Mouse (Mus musculus): ENCODE measurements at regions not wholly inside any gene's neighbourhood (a gene's known extent, or its start where the extent isn't known, plus 50 kb on each side); places are given as distances from the start of the nearest gene placed in this dataset.
A peak's percentile ranks its signal among the peaks of the same experiment; 100 is the strongest.

GRCm38 (mm10) chr17:80891656-80892055, 52.8 kb upstream of the Tmem178 start:
- 78% methylated on average over 5 of the region's 5 CpGs for WGBS
- no peaks in the 10 kb centered on the region for H3K9me3 ChIP-seq (ENCODE audit: control insufficient read depth, low read length)
- ATAC-seq (ENCODE audit: low read depth), result no peak

GRCm38 (mm10) chr17:80889095-80889494, 55.3 kb upstream of the Tmem178 start:
- Histone ChIP-seq H3K27me3 (ENCODE audit: control insufficient read depth, insufficient read depth, low read length) (no peaks in the 10 kb centered on the region), H3K9ac (replicated peaks; ENCODE audit: low read depth, low read length) (no peak overlapping the region), H3K4me1 (ENCODE audit: control insufficient read depth, insufficient read depth, low read length) (peaks cover 3% of the 10 kb centered on the region; the same call in 1 of the 2 replicates), H3K4me3 (ENCODE audit: low read depth, low read length) (no peak overlapping the region), H3K9me3 (ENCODE audit: control insufficient read depth, low read length) (no peaks in the 10 kb centered on the region), H3K36me3 (ENCODE audit: control insufficient read depth, insufficient read depth, low read length) (no peaks in the 10 kb centered on the region), H3K4me2 (ENCODE audit: low read depth, low read length) (no peak overlapping the region), H3K27ac (ENCODE audit: low read depth, low read length) (no peak overlapping the region)
- no peak for ATAC-seq (ENCODE audit: low read depth)
- WGBS, result 98% methylated on average over 4 of the region's 4 CpGs

More at GRCm38 (mm10) chr17:80891656-80892055, 52.8 kb upstream of the Tmem178 start:
- H3K27ac ChIP-seq (ENCODE audit: low read depth, low read length), result no peak overlapping the region
- H3K4me2 ChIP-seq (ENCODE audit: low read depth, low read length), result no peak overlapping the region
- H3K36me3 ChIP-seq (ENCODE audit: control insufficient read depth, insufficient read depth, low read length), result no peaks in the 10 kb centered on the region
- H3K9ac ChIP-seq (replicated peaks; ENCODE audit: low read depth, low read length), result no peak overlapping the region
- no peaks in the 10 kb centered on the region for H3K4me1 ChIP-seq (ENCODE audit: control insufficient read depth, insufficient read depth, low read length)
- H3K27me3 ChIP-seq (ENCODE audit: control insufficient read depth, insufficient read depth, low read length), result no peaks in the 10 kb centered on the region
- no peak overlapping the region for H3K4me3 ChIP-seq (ENCODE audit: low read depth, low read length)

DNA sequence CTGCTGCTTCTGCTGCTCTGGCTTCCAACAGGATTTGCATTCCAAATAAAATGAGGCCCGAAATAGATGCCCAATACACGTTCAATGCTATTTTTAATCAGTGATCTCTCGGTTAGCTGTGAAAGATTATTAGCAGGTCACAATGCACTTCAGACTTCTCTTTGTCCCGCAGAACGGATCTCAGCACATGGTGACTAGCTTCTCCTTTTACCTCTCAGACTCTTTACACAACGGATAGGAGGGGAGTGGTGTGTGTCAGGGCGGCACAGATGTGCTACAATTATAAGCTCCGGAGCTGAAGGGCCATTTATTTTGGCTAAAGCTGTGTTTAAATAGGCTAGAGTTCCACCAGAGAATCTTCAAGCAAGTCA, 56.7 kb upstream of the Tmem178 start:
- Histone ChIP-seq H3K27me3 (ENCODE audit: control insufficient read depth, insufficient read depth, low read length) (no peaks in the 10 kb centered on the region), H3K9ac (replicated peaks; ENCODE audit: low read depth, low read length) (no peak overlapping the region), H3K27ac (ENCODE audit: low read depth, low read length) (peak overlapping the region; percentile 74; the same call in 1 of the 2 replicates), H3K9me3 (ENCODE audit: control insufficient read depth, low read length) (no peaks in the 10 kb centered on the region), H3K4me3 (ENCODE audit: low read depth, low read length) (no peak overlapping the region), H3K36me3 (ENCODE audit: control insufficient read depth, insufficient read depth, low read length) (no peaks in the 10 kb centered on the region), H3K4me1 (ENCODE audit: control insufficient read depth, insufficient read depth, low read length) (peaks cover 3% of the 10 kb centered on the region; the same call in 1 of the 2 replicates), H3K4me2 (ENCODE audit: low read depth, low read length) (no peak overlapping the region)
- ATAC-seq (ENCODE audit: low read depth), result peak; percentile 52; the same call in 1 of the 2 replicates
- WGBS, result 10% methylated on average over 8 of the region's 8 CpGs

- Histone ChIP-seq H3K4me2 (ENCODE audit: low read depth, low read length) (no peak overlapping the region), H3K4me1 (ENCODE audit: control insufficient read depth, insufficient read depth, low read length) (peaks cover 3% of the 10 kb centered on the region; the same call in 1 of the 2 replicates), H3K27me3 (ENCODE audit: control insufficient read depth, insufficient read depth, low read length) (no peaks in the 10 kb centered on the region), H3K9me3 (ENCODE audit: control insufficient read depth, low read length) (no peaks in the 10 kb centered on the region), H3K27ac (ENCODE audit: low read depth, low read length) (peak overlapping the region; percentile 74; the same call in 1 of the 2 replicates), H3K36me3 (ENCODE audit: control insufficient read depth, insufficient read depth, low read length) (no peaks in the 10 kb centered on the region), H3K4me3 (ENCODE audit: low read depth, low read length) (no peak overlapping the region), H3K9ac (replicated peaks; ENCODE audit: low read depth, low read length) (no peak overlapping the region)
- ATAC-seq (ENCODE audit: low read depth), result peak; percentile 75
- 7% methylated on average over 18 of the region's 18 CpGs for WGBS
These were observed 57.2 kb upstream of the Tmem178 start for GRCm38 (mm10) chr17:80887021-80887748.

GRCm38 (mm10) chr17:80886211-80886701, 58.2 kb upstream of the Tmem178 start:
- 68% methylated on average over 3 of the region's 3 CpGs for WGBS

DNA sequence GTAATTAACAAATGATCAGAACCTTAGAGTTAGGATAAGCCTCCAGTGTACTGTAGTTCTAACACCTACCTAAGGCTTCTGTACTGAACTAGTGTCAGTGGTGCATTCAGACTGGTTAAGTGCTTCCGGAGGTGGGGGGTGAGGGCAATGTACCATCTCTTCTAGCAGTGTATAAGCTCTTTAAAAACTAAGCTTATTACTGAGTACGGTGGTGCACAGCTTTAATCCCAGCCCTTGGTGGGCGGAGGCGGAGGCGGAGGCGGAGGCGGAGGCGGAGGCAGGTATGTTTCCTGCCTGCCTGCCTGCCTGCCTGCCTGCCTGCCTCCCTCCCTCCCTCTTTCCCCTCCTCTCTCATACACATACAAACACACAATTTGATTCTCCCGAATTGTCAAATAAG, 58.7 kb upstream of the Tmem178 start:
- no peaks in the 10 kb centered on the region for H3K27me3 ChIP-seq (ENCODE audit: control insufficient read depth, insufficient read depth, low read length)
- 88% methylated on average over 9 of the region's 9 CpGs for WGBS
- H3K27ac ChIP-seq (ENCODE audit: low read depth, low read length), result no peak overlapping the region
- H3K36me3 ChIP-seq (ENCODE audit: control insufficient read depth, insufficient read depth, low read length), result no peaks in the 10 kb centered on the region
- no peak overlapping the region for H3K4me3 ChIP-seq (ENCODE audit: low read depth, low read length)
- H3K4me1 ChIP-seq (ENCODE audit: control insufficient read depth, insufficient read depth, low read length), result peaks cover 3% of the 10 kb centered on the region; the same call in 1 of the 2 replicates
- no peak overlapping the region for H3K4me2 ChIP-seq (ENCODE audit: low read depth, low read length)
- H3K9ac ChIP-seq (replicated peaks; ENCODE audit: low read depth, low read length), result no peak overlapping the region
- no peak for ATAC-seq (ENCODE audit: low read depth)
- H3K9me3 ChIP-seq (ENCODE audit: control insufficient read depth, low read length), result no peaks in the 10 kb centered on the region

More at GRCm38 (mm10) chr17:80886211-80886701, 58.2 kb upstream of the Tmem178 start:
- Histone ChIP-seq H3K4me1 (ENCODE audit: control insufficient read depth, insufficient read depth, low read length) (peaks cover 3% of the 10 kb centered on the region; the same call in 1 of the 2 replicates), H3K4me3 (ENCODE audit: low read depth, low read length) (no peak overlapping the region), H3K9me3 (ENCODE audit: control insufficient read depth, low read length) (no peaks in the 10 kb centered on the region), H3K36me3 (ENCODE audit: control insufficient read depth, insufficient read depth, low read length) (no peaks in the 10 kb centered on the region), H3K27me3 (ENCODE audit: control insufficient read depth, insufficient read depth, low read length) (no peaks in the 10 kb centered on the region), H3K9ac (replicated peaks; ENCODE audit: low read depth, low read length) (no peak overlapping the region), H3K4me2 (ENCODE audit: low read depth, low read length) (no peak overlapping the region), H3K27ac (ENCODE audit: low read depth, low read length) (no peak overlapping the region)
- ATAC-seq (ENCODE audit: low read depth), result no peak

DNA sequence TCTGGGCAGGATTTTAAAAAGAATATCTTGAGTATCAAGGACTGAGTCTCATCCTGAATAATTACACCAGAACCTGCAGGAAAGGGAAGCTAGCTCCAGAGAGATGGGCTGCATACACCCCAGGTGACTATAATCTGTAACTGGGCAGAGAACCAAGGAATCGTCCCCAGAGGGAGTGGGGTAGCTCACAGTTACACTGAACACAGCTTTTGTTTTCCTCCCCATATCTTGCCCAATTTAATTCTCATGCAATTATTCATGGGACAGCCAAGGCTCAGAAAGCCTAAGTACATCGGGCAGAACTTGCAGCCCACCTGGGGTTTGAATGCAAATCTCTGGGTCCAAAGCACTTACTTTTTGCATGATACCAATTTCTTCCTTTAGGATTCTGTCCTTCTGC, 59.5 kb upstream of the Tmem178 start:
- Histone ChIP-seq H3K9ac (replicated peaks; ENCODE audit: low read depth, low read length) (no peak overlapping the region), H3K27ac (ENCODE audit: low read depth, low read length) (no peak overlapping the region), H3K27me3 (ENCODE audit: control insufficient read depth, insufficient read depth, low read length) (no peaks in the 10 kb centered on the region), H3K4me3 (ENCODE audit: low read depth, low read length) (no peak overlapping the region), H3K36me3 (ENCODE audit: control insufficient read depth, insufficient read depth, low read length) (no peaks in the 10 kb centered on the region), H3K4me2 (ENCODE audit: low read depth, low read length) (no peak overlapping the region), H3K4me1 (ENCODE audit: control insufficient read depth, insufficient read depth, low read length) (peaks cover 6% of the 10 kb centered on the region; the same call in 1 of the 2 replicates), H3K9me3 (ENCODE audit: control insufficient read depth, low read length) (no peaks in the 10 kb centered on the region)
- whole genome bisulfite sequencing, result 42% methylated on average over 2 of the region's 2 CpGs
- no peak for ATAC-seq (ENCODE audit: low read depth)

DNA sequence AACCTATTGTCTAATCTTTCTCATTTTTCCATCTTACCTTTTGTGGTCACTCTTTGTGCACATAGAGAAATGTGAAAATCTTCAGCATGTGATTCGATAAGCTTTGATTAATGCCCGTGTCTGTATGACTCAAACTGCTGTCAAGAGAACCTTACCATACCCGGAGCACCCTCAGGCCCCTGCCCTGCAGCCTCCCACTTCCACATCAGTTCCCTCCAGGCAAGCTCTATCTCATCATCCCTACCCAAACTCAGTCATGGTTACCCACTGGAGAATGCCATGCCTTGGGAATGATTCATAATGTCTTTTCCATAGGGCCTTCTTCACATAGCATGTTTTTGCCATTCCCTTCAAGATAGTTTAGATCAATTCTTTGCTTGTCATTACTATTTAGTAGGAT, 62.0 kb upstream of the Tmem178 start:
- no peak overlapping the region for H3K4me2 ChIP-seq (ENCODE audit: low read depth, low read length)
- H3K27ac ChIP-seq (ENCODE audit: low read depth, low read length), result no peak overlapping the region
- peaks cover 6% of the 10 kb centered on the region; the same call in 1 of the 2 replicates for H3K4me1 ChIP-seq (ENCODE audit: control insufficient read depth, insufficient read depth, low read length)
- H3K4me3 ChIP-seq (ENCODE audit: low read depth, low read length), result no peak overlapping the region
- no peaks in the 10 kb centered on the region for H3K9me3 ChIP-seq (ENCODE audit: control insufficient read depth, low read length)
- H3K36me3 ChIP-seq (ENCODE audit: control insufficient read depth, insufficient read depth, low read length), result no peaks in the 10 kb centered on the region
- H3K27me3 ChIP-seq (ENCODE audit: control insufficient read depth, insufficient read depth, low read length), result no peaks in the 10 kb centered on the region
- ATAC-seq (ENCODE audit: low read depth), result no peak
- 89% methylated on average over 3 of the region's 3 CpGs for WGBS
- H3K9ac ChIP-seq (replicated peaks; ENCODE audit: low read depth, low read length), result no peak overlapping the region

DNA sequence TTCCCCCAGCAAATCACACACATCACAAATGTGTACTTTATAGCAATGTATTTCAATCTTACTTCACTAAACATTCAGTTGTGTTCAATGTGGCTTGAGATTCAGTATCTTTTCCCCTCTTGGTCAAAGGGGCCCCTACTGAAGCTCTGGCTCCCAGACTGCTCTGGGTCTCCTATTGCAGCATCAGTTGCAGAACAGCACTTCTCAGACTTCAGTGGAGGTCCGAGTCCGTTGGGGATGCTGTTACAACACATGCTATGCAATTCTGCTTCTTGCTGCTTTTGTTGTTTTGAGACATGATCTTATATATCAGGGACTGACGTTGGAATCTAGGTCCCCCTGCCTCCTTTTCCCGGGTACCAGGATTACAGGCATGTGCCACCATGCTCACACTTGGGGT, 64.1 kb upstream of the Tmem178 start:
- H3K4me1 ChIP-seq (ENCODE audit: control insufficient read depth, insufficient read depth, low read length), result 0 out of 2 replicates have a peak, but pooled peaks cover 2% of the 10 kb centered on the region
- 80% methylated on average over 4 of the region's 4 CpGs for WGBS

More for the DNA sequence above, 64.1 kb upstream of the Tmem178 start:
- no peak overlapping the region for H3K4me2 ChIP-seq (ENCODE audit: low read depth, low read length)
- ATAC-seq (ENCODE audit: low read depth), result no peak
- H3K4me3 ChIP-seq (ENCODE audit: low read depth, low read length), result no peak overlapping the region
- H3K9ac ChIP-seq (replicated peaks; ENCODE audit: low read depth, low read length), result no peak overlapping the region
- H3K9me3 ChIP-seq (ENCODE audit: control insufficient read depth, low read length), result no peaks in the 10 kb centered on the region
- H3K27ac ChIP-seq (ENCODE audit: low read depth, low read length), result no peak overlapping the region
- no peaks in the 10 kb centered on the region for H3K27me3 ChIP-seq (ENCODE audit: control insufficient read depth, insufficient read depth, low read length)
- H3K36me3 ChIP-seq (ENCODE audit: control insufficient read depth, insufficient read depth, low read length), result no peaks in the 10 kb centered on the region

Data from neural tube, embryonic 14.5 days (tissue).